Mouse (Mus musculus): ENCODE measurements around the gene Rspry1. TPM values are rescaled to one million over a fixed set of nuclear protein-coding genes. Genes with fewer than 3 reads are reported as not detected.

Gene Rspry1
- polyA plus RNA-seq, 1 experiment from 2014 or later: 19.4 TPM

GRCm38 (mm10) chr8:94703972-94704668 is 102.4 kb downstream of the Rspry1 start:
- ATAC-seq (peak; percentile 89), DNase-seq (ENCODE audit: low spot score) (peak; percentile 96)
- H3K27ac ChIP-seq (ENCODE audit: low read length): no peak overlapping the region
- peaks cover 3% of the 10 kb centered on the region; the same call in 1 of the 2 replicates for H3K4me1 ChIP-seq (ENCODE audit: insufficient read depth, low read depth, low read length)
- TF ChIP-seq EP300 (IDR thresholded peaks at IDR 0.05) (peak; percentile 61), CTCF (IDR thresholded peaks at IDR 0.05) (peak; percentile 93)
- H3K4me3 ChIP-seq (ENCODE audit: low read depth, low read length): peak overlapping the region; percentile 34
- no peaks in the 10 kb centered on the region for H3K9me3 ChIP-seq (ENCODE audit: low read length)
- no peaks in the 10 kb centered on the region for H3K36me3 ChIP-seq (ENCODE audit: insufficient read depth, low read length)
- H3K27me3 ChIP-seq (replicated peaks; ENCODE audit: insufficient read depth, low read length): no peaks in the 10 kb centered on the region
- WGBS: under 1% methylated on average over 35 of the region's 35 CpGs
- H3K9ac ChIP-seq (replicated peaks; ENCODE audit: low read depth): no peak overlapping the region
- H3K4me2 ChIP-seq (replicated peaks; ENCODE audit: low read depth, low read length): peak overlapping the region; percentile 51

GRCm38 (mm10) chr8:94704669-94704984 is 102.9 kb downstream of the Rspry1 start:
- no peak for ATAC-seq
- Histone ChIP-seq H3K36me3 (ENCODE audit: insufficient read depth, low read length) (no peaks in the 10 kb centered on the region), H3K27ac (ENCODE audit: low read length) (no peak overlapping the region), H3K4me3 (ENCODE audit: low read depth, low read length) (peak overlapping the region; percentile 16), H3K9ac (replicated peaks; ENCODE audit: low read depth) (no peak overlapping the region), H3K4me1 (ENCODE audit: insufficient read depth, low read depth, low read length) (peaks cover 3% of the 10 kb centered on the region; the same call in 1 of the 2 replicates), H3K4me2 (replicated peaks; ENCODE audit: low read depth, low read length) (peak overlapping the region; percentile 51), H3K27me3 (replicated peaks; ENCODE audit: insufficient read depth, low read length) (no peaks in the 10 kb centered on the region), H3K9me3 (ENCODE audit: low read length) (no peaks in the 10 kb centered on the region)
- TF ChIP-seq CTCF (IDR thresholded peaks at IDR 0.05): no peak
- TF ChIP-seq EP300 (IDR thresholded peaks at IDR 0.05): no peak
- no peak for DNase-seq (ENCODE audit: low spot score)
- WGBS: 11% methylated on average over 9 of the region's 9 CpGs

- no peak overlapping the region for H3K9ac ChIP-seq (replicated peaks; ENCODE audit: low read depth)
- DNase-seq (ENCODE audit: low spot score): no peak
- H3K9me3 ChIP-seq (ENCODE audit: low read length): no peaks in the 10 kb centered on the region
- 75% methylated on average over 10 of the region's 10 CpGs for WGBS
- no peaks in the 10 kb centered on the region for H3K27me3 ChIP-seq (replicated peaks; ENCODE audit: insufficient read depth, low read length)
- TF ChIP-seq CTCF (IDR thresholded peaks at IDR 0.05) (no peak), EP300 (IDR thresholded peaks at IDR 0.05) (no peak)
- H3K4me3 ChIP-seq (ENCODE audit: low read depth, low read length): no peak overlapping the region
- peaks cover 3% of the 10 kb centered on the region; the same call in 1 of the 2 replicates for H3K4me1 ChIP-seq (ENCODE audit: insufficient read depth, low read depth, low read length)
- no peaks in the 10 kb centered on the region for H3K36me3 ChIP-seq (ENCODE audit: insufficient read depth, low read length)
- H3K4me2 ChIP-seq (replicated peaks; ENCODE audit: low read depth, low read length): no peak overlapping the region
- no peak for ATAC-seq
- H3K27ac ChIP-seq (ENCODE audit: low read length): no peak overlapping the region
These were observed 104.0 kb downstream of the Rspry1 start for GRCm38 (mm10) chr8:94705581-94706245.

- Histone ChIP-seq H3K4me2 (replicated peaks; ENCODE audit: low read depth, low read length) (no peak overlapping the region), H3K4me1 (ENCODE audit: insufficient read depth, low read depth, low read length) (peaks cover 3% of the 10 kb centered on the region; the same call in 1 of the 2 replicates), H3K27ac (ENCODE audit: low read length) (no peak overlapping the region), H3K9me3 (ENCODE audit: low read length) (no peaks in the 10 kb centered on the region), H3K27me3 (replicated peaks; ENCODE audit: insufficient read depth, low read length) (no peaks in the 10 kb centered on the region), H3K4me3 (ENCODE audit: low read depth, low read length) (no peak overlapping the region), H3K9ac (replicated peaks; ENCODE audit: low read depth) (no peak overlapping the region), H3K36me3 (ENCODE audit: insufficient read depth, low read length) (no peaks in the 10 kb centered on the region)
- WGBS: 67% methylated on average over 9 of the region's 9 CpGs
- DNase-seq (ENCODE audit: low spot score) (no peak), ATAC-seq (no peak)
- TF ChIP-seq CTCF (IDR thresholded peaks at IDR 0.05) (no peak), EP300 (IDR thresholded peaks at IDR 0.05) (no peak)
These were observed 105.1 kb downstream of the Rspry1 start for GRCm38 (mm10) chr8:94706732-94707395.

Other genes starting within 250 kb of the Rspry1 start
- 179 and 217 TPM in 2 replicates for gene Herpud1, start 215.5 kb upstream of the Rspry1 start, polyA plus RNA-seq (2015; fragmentation: Nextera tagmentation; extraction: Ambion mirVana)
- gene Nlrc5, start 167.6 kb upstream of the Rspry1 start, polyA plus RNA-seq (2015; fragmentation: Nextera tagmentation; extraction: Ambion mirVana): 0.31 and 0.42 TPM in 2 replicates
- gene Cpne2, start 68.9 kb upstream of the Rspry1 start, polyA plus RNA-seq (2015; fragmentation: Nextera tagmentation; extraction: Ambion mirVana): 8.6 and 9.2 TPM in 2 replicates
- 40.9 and 47.7 TPM in 2 replicates for gene Fam192a, start 60 bp downstream of the Rspry1 start, polyA plus RNA-seq (2015; fragmentation: Nextera tagmentation; extraction: Ambion mirVana)
- gene Arl2bp, start 64.7 kb downstream of the Rspry1 start, polyA plus RNA-seq (2015; fragmentation: Nextera tagmentation; extraction: Ambion mirVana): 120 and 135 TPM in 2 replicates
- 22.8 and 29.1 TPM in 2 replicates for gene Pllp, start 94.3 kb downstream of the Rspry1 start, polyA plus RNA-seq (2015; fragmentation: Nextera tagmentation; extraction: Ambion mirVana)
- gene Ccl22, start 143.7 kb downstream of the Rspry1 start, polyA plus RNA-seq (2015; fragmentation: Nextera tagmentation; extraction: Ambion mirVana): 0.45 TPM in 2 replicates
- gene Cx3cl1, start 170.1 kb downstream of the Rspry1 start, polyA plus RNA-seq (2015; fragmentation: Nextera tagmentation; extraction: Ambion mirVana): 8.3 and 10.7 TPM in 2 replicates
- gene Ccl17, start 208.5 kb downstream of the Rspry1 start, polyA plus RNA-seq (2015; fragmentation: Nextera tagmentation; extraction: Ambion mirVana): 5.7 and 9.1 TPM in 2 replicates
- 47.1 and 51.4 TPM in 2 replicates for gene Coq9, start 236.4 kb downstream of the Rspry1 start, polyA plus RNA-seq (2015; fragmentation: Nextera tagmentation; extraction: Ambion mirVana)
- gene Ciapin1, start 236.4 kb downstream of the Rspry1 start, polyA plus RNA-seq (2015; fragmentation: Nextera tagmentation; extraction: Ambion mirVana): 66.7 and 74.5 TPM in 2 replicates